Mouse (Mus musculus) testis, adult 2 months (tissue): ENCODE measurements around the gene Opalin.

ENCODE experiments used
- CTCF ChIP-seq: fragments of 200-500 bp; IDR thresholded peaks from 2 replicates; pipeline ENCODE4 v1.5.1; 2012; ENCODE audit warnings: low read depth, mild to moderate bottlenecking, inconsistent platforms, low read length, moderate library complexity; ENCODE audit not compliant: control insufficient read depth, insufficient read depth, insufficient replicate concordance
- POLR2A ChIP-seq: fragments of 200-500 bp; IDR thresholded peaks from 2 replicates; pipeline ENCODE4 v1.6.1; 2012; ENCODE audit warnings: low read depth, mild to moderate bottlenecking, inconsistent platforms, low read length, moderate library complexity; ENCODE audit not compliant: control insufficient read depth

DNA sequence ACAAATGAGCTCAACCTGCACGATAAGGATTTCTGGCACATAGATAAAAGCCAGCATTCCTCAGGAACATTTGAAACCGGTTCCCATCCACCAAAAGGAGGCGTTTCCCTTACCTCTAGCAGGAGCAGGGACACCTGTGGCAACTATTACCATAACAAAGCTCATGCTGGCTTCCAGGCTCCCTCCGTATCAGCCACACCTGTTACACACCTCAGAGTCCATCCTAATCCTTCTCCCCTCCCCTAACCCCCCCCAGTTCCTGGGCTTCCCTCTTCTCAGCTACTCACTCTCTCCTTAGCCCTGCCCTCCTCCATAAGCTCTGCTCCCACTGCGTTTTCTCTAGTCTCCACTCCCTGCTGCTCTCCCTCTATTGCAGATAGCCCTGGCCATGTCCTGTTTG, 63.3 kb downstream of the Opalin start:
- TF ChIP-seq POLR2A (no peak), CTCF (no peak)
